Mouse (Mus musculus) embryonic facial prominence, embryonic 15.5 days (tissue): Measurements from ENCODE around the gene Rtl6. TPM values are rescaled to one million over a fixed set of nuclear protein-coding genes. Genes with fewer than 3 reads are reported as not detected.
A peak's percentile ranks its signal among the peaks of the same experiment; 100 is the strongest.

ENCODE experiments used
- ATAC-seq: fragments of 200-750 bp; cut with Nextera tagmentation; 2 replicates; pipeline ENCODE4 v1.8.0; 2017; ENCODE audit warnings: low read depth, moderate TSS enrichment; ENCODE audit not compliant: insufficient number of reproducible peaks, low FRiP score, low TSS enrichment
- H3K27ac ChIP-seq: fragments of 300-500 bp; sonication (generic); replicated peaks from 2 replicates; pipeline ENCODE4 v1.5.1; 2015; ENCODE audit warnings: mild to moderate bottlenecking, inconsistent platforms
- H3K27me3 ChIP-seq: fragments of 300-500 bp; sonication (generic); 2 replicates; pipeline ENCODE4 v1.6.1; 2015; ENCODE audit warnings: inconsistent platforms
- H3K36me3 ChIP-seq: fragments of 300-500 bp; sonication (generic); 2 replicates; pipeline ENCODE4 v1.6.1; 2015; ENCODE audit warnings: mild to moderate bottlenecking, inconsistent platforms
- H3K4me1 ChIP-seq: fragments of 300-500 bp; sonication (generic); 2 replicates; pipeline ENCODE4 v1.6.1; 2015; ENCODE audit warnings: inconsistent platforms
- H3K4me2 ChIP-seq: fragments of 300-500 bp; sonication (generic); replicated peaks from 2 replicates; pipeline ENCODE4 v1.6.1; 2015; ENCODE audit warnings: mild to moderate bottlenecking, inconsistent platforms
- H3K4me3 ChIP-seq: fragments of 300-500 bp; sonication (generic); replicated peaks from 2 replicates; pipeline ENCODE4 v1.5.1; 2015; ENCODE audit warnings: mild to moderate bottlenecking, inconsistent platforms
- H3K9ac ChIP-seq: fragments of 300-500 bp; sonication (generic); 2 replicates; pipeline ENCODE4 v1.6.1; 2015; ENCODE audit warnings: inconsistent platforms
- H3K9me3 ChIP-seq: fragments of 300-500 bp; sonication (generic); replicated peaks from 2 replicates; pipeline ENCODE4 v1.6.1; 2016; ENCODE audit warnings: inconsistent platforms
- WGBS: fragments of 180-500 bp; shearing (Covaris S2); methylation state at CpG from one replicate; pipeline ENCODE4 v1.1.7; 2015; 5-methylcytosine and 5-hydroxymethylcytosine counted together
- polyA plus RNA-seq: library from polyadenylated mRNA; unstranded; fragments of >200 nt; fragmentation: Nextera tagmentation; extraction: Ambion mirVana; gene quantifications from 2 replicates; pipeline ENCODE4 v1.2.1, GENCODE M21; 2015

Gene Rtl6
- 19.5 and 21.5 TPM in 2 replicates for polyA plus RNA-seq

DNA sequence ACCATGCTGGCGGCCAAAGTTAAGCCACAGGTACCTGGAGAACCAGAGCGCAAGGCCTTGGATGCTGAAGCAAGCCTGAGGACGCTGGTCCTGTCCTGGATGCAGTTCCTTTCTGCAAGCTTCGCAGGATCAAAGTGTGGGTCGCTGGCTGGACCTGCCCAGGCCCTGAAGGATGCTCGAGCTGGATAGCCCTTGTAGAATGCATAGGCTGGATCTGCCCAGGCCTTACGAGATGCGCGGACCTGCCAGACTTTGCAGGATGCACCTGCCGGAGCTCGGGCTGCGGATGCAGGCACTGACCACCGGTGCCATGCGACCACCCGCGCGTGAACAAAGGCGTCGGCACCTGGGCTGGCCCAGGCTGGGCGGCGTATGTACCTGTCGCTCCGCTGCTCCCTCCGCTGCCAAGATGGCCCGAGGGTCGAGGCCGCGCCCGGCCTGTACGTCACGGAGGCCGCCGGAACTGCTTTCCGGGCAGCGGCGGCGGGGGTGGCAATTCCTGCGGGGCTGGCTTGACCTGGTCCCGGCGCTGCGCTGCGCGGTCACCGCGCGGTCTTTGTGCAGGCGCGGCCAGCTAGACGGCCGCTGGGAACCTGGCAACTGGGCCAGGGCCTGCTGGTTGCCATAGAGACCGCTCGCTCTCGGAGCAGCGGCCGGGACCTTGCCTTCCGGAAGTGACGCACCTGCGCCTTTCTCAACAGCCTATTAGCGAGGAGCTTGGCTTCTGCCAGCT is at the start of gene Rtl6:
Gene Rtl6, minus strand, starts transcription at position 635 of the 733 bp plus-strand sequence.
- peak within 1 kb of the TSS; percentile 59; the same call in 1 of the 2 replicates for H3K27ac ChIP-seq
- H3K4me1 ChIP-seq = peaks cover 26% of the 10 kb centered on the region
- peaks cover 9% of the 10 kb centered on the region; the same call in 1 of the 2 replicates for H3K36me3 ChIP-seq
- WGBS = 10% methylated on average over 59 of the region's 59 CpGs
- H3K9me3 ChIP-seq = no peaks in the 10 kb centered on the region
- ATAC-seq = peak; percentile 85
- peak within 1 kb of the TSS; percentile 67 for H3K4me2 ChIP-seq
- peak within 1 kb of the TSS; percentile 79 for H3K4me3 ChIP-seq
- H3K27me3 ChIP-seq = no peaks in the 10 kb centered on the region
- peak within 1 kb of the TSS; percentile 54 for H3K9ac ChIP-seq

DNA sequence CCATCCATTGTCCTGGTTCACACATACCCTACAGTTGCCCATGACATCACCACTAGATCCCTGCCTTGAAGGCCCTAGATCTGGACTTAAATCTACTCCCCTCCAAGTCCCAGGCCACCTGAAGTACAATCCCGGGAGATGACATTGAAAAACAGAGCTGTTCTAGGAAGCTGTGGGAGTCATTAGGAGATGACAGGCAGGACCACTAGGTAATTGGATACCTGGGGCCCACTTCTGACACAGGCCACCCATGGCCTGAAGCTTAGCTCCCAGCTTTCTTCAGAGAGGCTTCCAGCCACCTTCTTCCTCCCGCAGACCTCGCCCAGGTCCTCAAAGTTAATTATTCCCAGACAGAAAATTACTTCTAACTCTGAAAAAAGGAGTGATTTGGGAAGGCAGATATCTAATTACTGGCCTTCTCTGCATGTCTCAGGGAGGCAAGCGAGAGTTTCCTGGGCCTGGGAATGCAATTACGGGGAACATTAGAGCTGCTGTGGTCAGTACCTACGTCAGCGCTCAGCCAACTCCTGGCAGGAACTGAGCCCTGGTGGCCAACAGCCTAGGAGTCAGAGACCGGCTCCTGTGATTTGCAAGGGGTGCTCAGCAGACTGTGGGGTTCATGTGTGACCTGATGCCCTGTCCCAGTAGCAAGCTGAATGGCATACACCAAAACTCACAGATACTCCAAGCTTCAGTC is 45.8 kb upstream of the Rtl6 start:
- 43% methylated on average over 8 of the region's 8 CpGs for WGBS
- Histone ChIP-seq H3K9ac (no peak overlapping the region), H3K9me3 (no peaks in the 10 kb centered on the region), H3K27me3 (no peaks in the 10 kb centered on the region), H3K27ac (no peak overlapping the region), H3K4me3 (no peak overlapping the region), H3K4me2 (no peak overlapping the region), H3K36me3 (no peaks in the 10 kb centered on the region), H3K4me1 (peaks cover 7% of the 10 kb centered on the region; the same call in 1 of the 2 replicates)
- ATAC-seq = no peak

DNA sequence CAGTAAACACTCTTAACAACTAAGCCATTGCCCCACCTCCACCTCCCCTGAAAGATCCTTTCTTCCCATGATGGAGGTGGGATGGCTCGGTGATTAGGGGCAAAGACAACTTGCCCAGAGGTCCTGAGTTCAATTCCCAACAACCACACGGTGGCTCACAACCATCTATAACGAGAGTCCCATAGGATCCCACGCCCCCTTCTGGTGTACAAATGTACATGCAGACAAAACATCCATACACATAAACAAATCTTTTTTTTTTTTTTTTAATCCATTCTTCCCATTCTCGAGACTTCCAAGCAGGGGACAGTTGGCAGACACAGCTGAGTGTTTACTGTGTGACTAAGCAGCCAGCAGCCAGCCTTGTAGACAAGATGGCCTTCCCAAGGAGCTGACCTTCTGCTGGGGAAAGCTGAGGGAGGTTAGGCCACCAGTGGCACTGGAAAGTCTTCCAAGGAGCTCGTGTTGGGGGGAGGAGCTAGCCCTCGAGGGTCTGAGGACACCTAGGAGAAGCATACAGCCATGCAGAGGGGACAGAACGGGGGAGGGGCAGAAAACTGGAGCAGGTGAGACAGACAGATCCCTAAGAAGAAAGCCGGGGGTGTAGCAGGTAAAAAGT is 43.5 kb upstream of the Rtl6 start:
- Histone ChIP-seq H3K9ac (no peak overlapping the region), H3K27ac (peak overlapping the region; percentile 60; the same call in 1 of the 2 replicates), H3K9me3 (no peaks in the 10 kb centered on the region), H3K36me3 (no peaks in the 10 kb centered on the region), H3K27me3 (no peaks in the 10 kb centered on the region), H3K4me3 (no peak overlapping the region), H3K4me2 (no peak overlapping the region), H3K4me1 (peaks cover 7% of the 10 kb centered on the region; the same call in 1 of the 2 replicates)
- 72% methylated on average over 9 of the region's 9 CpGs for WGBS
- ATAC-seq = no peak

DNA sequence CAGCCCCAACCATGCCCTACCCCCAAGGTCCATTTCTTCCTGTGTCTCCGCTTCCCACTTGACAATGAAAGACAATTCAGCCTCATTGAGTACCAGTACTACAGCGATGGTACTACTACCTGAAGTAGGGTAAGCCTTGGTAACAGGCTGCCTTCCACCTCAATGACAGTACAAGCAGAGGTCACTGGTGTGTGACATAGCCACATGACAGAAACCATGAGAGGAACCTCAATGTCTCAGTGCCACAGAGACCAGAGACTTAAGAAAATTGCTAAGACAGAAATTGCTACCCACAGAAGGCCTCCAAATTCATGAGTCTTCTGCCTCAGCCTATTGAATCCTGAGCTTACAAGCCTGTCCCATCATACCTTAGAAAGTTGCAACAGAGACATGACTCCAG is 41.3 kb upstream of the Rtl6 start:
- H3K4me1 ChIP-seq = peaks cover 16% of the 10 kb centered on the region
- 87% methylated on average over 2 of the region's 2 CpGs for WGBS

DNA sequence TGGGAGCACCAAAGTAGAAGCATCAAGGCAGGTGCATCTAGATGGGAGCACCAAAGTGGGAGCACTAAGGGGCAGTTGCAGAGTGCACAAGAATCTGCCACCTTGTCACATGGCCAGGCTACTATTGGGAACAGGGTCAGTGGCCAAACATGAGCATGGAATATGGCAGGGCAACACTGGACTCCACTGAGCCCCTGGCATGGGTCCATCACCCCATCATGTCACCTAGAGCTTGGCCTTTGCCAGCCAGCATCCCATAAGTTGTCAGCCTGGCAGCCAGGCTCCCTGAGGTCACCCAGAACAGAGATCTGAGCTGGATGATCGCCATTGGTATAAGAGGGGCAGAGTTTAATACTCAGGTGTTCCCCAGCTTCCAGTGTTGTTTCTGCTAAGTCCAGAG is 40.2 kb upstream of the Rtl6 start:
- H3K9ac ChIP-seq = no peak overlapping the region
- H3K4me3 ChIP-seq = no peak overlapping the region
- no peaks in the 10 kb centered on the region for H3K9me3 ChIP-seq
- H3K27me3 ChIP-seq = no peaks in the 10 kb centered on the region
- ATAC-seq = no peak
- 87% methylated on average over 1 of the region's 1 CpGs for WGBS
- no peak overlapping the region for H3K4me2 ChIP-seq
- peaks cover 21% of the 10 kb centered on the region for H3K4me1 ChIP-seq
- H3K27ac ChIP-seq = no peak overlapping the region
- no peaks in the 10 kb centered on the region for H3K36me3 ChIP-seq

More for the DNA sequence above, 41.3 kb upstream of the Rtl6 start:
- H3K27me3 ChIP-seq = no peaks in the 10 kb centered on the region
- H3K4me2 ChIP-seq = no peak overlapping the region
- H3K27ac ChIP-seq = no peak overlapping the region
- H3K4me3 ChIP-seq = no peak overlapping the region
- no peak overlapping the region for H3K9ac ChIP-seq
- ATAC-seq = no peak
- H3K36me3 ChIP-seq = no peaks in the 10 kb centered on the region
- no peaks in the 10 kb centered on the region for H3K9me3 ChIP-seq

DNA sequence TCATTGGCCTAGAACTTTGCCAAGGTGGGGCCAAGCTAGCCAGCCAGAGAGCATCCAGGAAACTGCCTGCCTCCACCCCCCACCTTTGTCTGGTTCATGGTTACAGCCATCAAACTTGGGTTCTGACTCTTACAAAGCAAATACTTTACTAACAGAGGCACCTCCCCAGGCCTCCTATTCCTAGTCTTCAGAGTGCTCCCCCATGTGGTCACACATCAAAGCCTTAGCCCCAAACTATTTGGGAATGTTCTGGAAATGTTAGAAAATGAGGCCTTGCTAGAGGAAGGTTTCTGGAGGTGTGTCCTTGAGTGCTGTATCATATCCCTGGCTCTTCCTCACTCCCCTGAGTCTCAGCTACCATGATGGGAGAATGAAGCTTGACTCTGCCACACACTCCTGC is 39.4 kb upstream of the Rtl6 start:
- Histone ChIP-seq H3K9me3 (no peaks in the 10 kb centered on the region), H3K9ac (no peak overlapping the region), H3K27me3 (no peaks in the 10 kb centered on the region), H3K4me1 (peaks cover 29% of the 10 kb centered on the region), H3K27ac (no peak overlapping the region), H3K36me3 (no peaks in the 10 kb centered on the region), H3K4me3 (no peak overlapping the region), H3K4me2 (no peak overlapping the region)
- no peak for ATAC-seq

DNA sequence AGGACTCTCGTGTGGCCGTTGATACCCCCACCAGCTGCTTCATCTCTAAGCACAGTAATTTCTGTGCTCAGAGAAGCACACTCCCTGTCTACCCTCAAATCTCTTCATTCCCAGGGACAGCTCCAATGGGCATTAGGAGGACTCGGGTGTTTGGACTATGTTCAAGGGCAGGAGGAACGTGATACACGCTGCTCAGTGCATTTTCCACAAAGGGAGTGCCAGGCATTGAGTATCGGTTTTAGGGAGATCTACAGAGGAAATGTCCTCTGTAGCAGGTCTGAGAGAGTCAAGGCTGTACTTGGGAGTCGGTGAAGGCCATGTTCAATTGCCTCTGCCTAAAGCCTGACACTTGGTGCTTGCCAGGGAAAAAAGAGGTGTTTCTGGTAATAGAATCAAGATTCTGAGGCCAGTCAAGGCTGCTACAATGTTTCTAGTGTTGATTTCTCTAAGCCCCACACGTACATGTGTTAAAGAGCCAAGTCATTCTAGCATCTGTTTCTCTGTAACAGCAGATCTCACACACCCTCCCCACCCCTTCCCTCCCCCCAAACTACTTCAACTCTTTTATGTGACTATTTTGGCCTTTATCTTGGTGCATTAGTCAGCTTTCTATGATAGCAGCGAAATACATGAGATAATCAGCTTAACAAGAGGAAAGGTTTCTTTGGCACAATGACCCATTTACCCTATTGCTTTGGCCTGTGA is 37.8 kb upstream of the Rtl6 start:
- H3K9ac ChIP-seq = no peak overlapping the region
- no peaks in the 10 kb centered on the region for H3K36me3 ChIP-seq
- peak overlapping the region; percentile 34 for H3K27ac ChIP-seq
- no peak overlapping the region for H3K4me3 ChIP-seq
- H3K4me2 ChIP-seq = no peak overlapping the region
- no peaks in the 10 kb centered on the region for H3K9me3 ChIP-seq
- ATAC-seq = 0 out of 2 replicates have a peak, but pooled peaks have one; percentile 30
- H3K27me3 ChIP-seq = no peaks in the 10 kb centered on the region
- peaks cover 43% of the 10 kb centered on the region for H3K4me1 ChIP-seq
- WGBS = 43% methylated on average over 9 of the region's 9 CpGs

DNA sequence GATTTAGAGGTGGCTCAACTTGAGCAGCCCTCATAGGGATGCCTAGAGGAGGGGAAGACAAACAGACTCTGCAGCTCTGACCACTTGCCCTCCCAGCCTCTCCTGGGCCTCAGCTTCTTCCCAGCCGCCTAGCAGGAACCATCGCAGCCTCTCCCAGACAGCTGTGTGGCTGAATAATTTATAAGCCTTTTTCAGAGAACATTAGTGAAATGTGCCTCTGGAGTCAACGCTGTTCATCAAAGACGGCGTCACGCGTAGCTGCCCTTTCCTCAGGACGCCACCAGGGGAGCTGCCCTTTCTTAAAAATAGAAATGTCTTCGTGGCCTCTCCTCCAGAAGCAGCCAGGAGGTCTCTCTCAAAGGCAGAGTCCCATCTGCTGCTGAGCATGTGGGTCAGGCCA is 35.9 kb upstream of the Rtl6 start:
- no peak overlapping the region for H3K4me3 ChIP-seq
- H3K4me1 ChIP-seq = peaks cover 40% of the 10 kb centered on the region
- H3K9ac ChIP-seq = no peak overlapping the region
- H3K27ac ChIP-seq = no peak overlapping the region
- H3K27me3 ChIP-seq = no peaks in the 10 kb centered on the region
- no peaks in the 10 kb centered on the region for H3K9me3 ChIP-seq
- no peaks in the 10 kb centered on the region for H3K36me3 ChIP-seq
- no peak for ATAC-seq
- no peak overlapping the region for H3K4me2 ChIP-seq
- 58% methylated on average over 9 of the region's 9 CpGs for WGBS

DNA sequence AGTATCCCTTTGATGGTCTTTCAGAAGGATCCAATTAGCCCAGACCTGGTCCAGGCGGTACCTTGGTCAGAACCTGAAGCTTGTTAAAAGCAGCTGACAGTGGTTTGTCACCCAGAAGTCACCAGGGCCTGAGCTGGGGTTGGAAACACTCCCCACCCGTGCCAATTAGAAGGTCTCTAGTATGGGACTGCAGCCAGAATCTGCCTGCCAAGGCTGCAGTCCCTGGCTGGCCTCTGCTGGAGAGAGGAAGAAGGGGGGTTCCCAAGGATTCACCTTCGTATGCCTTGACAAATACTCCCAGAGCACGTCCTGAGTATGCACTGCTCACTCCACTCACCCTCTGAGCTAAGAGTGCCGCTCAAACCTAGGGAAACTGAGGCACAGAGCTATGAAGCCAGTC is 34.6 kb upstream of the Rtl6 start:
- 47% methylated on average over 5 of the region's 5 CpGs for WGBS

DNA sequence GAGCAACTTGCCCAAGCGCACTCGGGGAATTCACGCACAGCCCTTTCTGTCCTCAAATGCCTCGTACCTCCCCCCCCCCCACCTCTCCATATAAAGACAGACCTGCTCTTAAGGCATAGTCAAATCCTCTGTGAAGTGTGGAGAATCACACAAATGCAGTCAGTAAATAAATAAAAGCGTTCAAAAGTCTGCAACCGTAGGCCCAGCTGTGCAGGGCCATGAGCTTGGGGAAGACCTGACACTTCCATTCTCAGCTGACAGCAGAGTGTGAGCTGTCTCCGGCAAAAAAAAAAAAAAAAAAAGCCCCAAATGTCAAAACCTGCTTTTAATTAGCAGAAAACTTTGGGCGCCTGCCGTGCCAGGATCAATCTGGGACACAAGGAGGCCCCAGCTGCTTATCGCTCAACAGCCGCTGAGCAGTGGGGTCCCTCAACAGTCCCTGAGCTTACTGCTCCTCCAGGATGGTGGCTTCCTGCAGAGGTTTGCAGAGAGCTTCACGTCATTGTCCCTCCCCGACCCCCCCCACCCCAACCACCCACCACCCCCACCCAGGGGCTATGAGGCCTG is 34.0 kb upstream of the Rtl6 start:
- H3K4me3 ChIP-seq = no peak overlapping the region
- 0 out of 2 replicates have a peak overlapping the region, but pooled peaks have one; percentile 22 for H3K27ac ChIP-seq
- H3K9me3 ChIP-seq = no peaks in the 10 kb centered on the region
- no peaks in the 10 kb centered on the region for H3K27me3 ChIP-seq
- no peak overlapping the region for H3K4me2 ChIP-seq
- no peak overlapping the region for H3K9ac ChIP-seq
- no peak for ATAC-seq
- no peaks in the 10 kb centered on the region for H3K36me3 ChIP-seq
- peaks cover 40% of the 10 kb centered on the region for H3K4me1 ChIP-seq
- 20% methylated on average over 13 of the region's 13 CpGs for WGBS

More for the DNA sequence above, 34.6 kb upstream of the Rtl6 start:
- no peak for ATAC-seq
- Histone ChIP-seq H3K9me3 (no peaks in the 10 kb centered on the region), H3K27ac (no peak overlapping the region), H3K4me1 (peaks cover 40% of the 10 kb centered on the region), H3K27me3 (no peaks in the 10 kb centered on the region), H3K36me3 (no peaks in the 10 kb centered on the region), H3K9ac (no peak overlapping the region), H3K4me2 (no peak overlapping the region), H3K4me3 (no peak overlapping the region)
